Mouse (Mus musculus) hindbrain, embryonic 13.5 days (tissue): ENCODE results near the gene Wipi1. TPM values are rescaled to one million over a fixed set of nuclear protein-coding genes. Genes with fewer than 3 reads are reported as not detected.
"Not testable (repeated sequence)": the region's sequence is repeated elsewhere in the genome, so short reads cannot be mapped to it uniquely, and the experiment has no call there.

Experiments used
- ATAC-seq: fragments of 200-750 bp; cut with Nextera tagmentation; 2 replicates; pipeline ENCODE4 v1.8.0; 2017; ENCODE audit warnings: moderate TSS enrichment; ENCODE audit not compliant: low FRiP score
- H3K27ac ChIP-seq: fragments of 300-500 bp; sonication (generic); 2 replicates; pipeline ENCODE4 v1.5.1; 2015; ENCODE audit warnings: inconsistent platforms, mild to moderate bottlenecking, moderate library complexity
- H3K27me3 ChIP-seq: fragments of 300-500 bp; sonication (generic); 2 replicates; pipeline ENCODE4 v1.6.1; 2015; ENCODE audit warnings: mild to moderate bottlenecking, inconsistent platforms
- H3K36me3 ChIP-seq: fragments of 300-500 bp; sonication (generic); 2 replicates; pipeline ENCODE4 v1.6.1; 2015; ENCODE audit warnings: mild to moderate bottlenecking, inconsistent platforms
- H3K4me1 ChIP-seq: fragments of 300-500 bp; sonication (generic); replicated peaks from 2 replicates; pipeline ENCODE4 v1.6.1; 2015; ENCODE audit warnings: inconsistent platforms
- H3K4me2 ChIP-seq: fragments of 300-500 bp; sonication (generic); 2 replicates; pipeline ENCODE4 v1.6.1; 2015; ENCODE audit warnings: inconsistent platforms, mild to moderate bottlenecking, moderate library complexity
- H3K4me3 ChIP-seq: fragments of 300-500 bp; sonication (generic); 2 replicates; pipeline ENCODE4 v1.5.1; 2015; ENCODE audit warnings: mild to moderate bottlenecking, inconsistent platforms
- H3K9ac ChIP-seq: fragments of 300-500 bp; sonication (generic); 2 replicates; pipeline ENCODE4 v1.6.1; 2015; ENCODE audit warnings: mild to moderate bottlenecking, inconsistent platforms
- H3K9me3 ChIP-seq: fragments of 300-500 bp; sonication (generic); 2 replicates; pipeline ENCODE4 v1.6.1; 2016; ENCODE audit warnings: inconsistent platforms
- WGBS: fragments of 180-500 bp; shearing (Covaris S2); methylation state at CpG from one replicate; pipeline ENCODE4 v1.1.7; 2015; 5-methylcytosine and 5-hydroxymethylcytosine counted together
- polyA plus RNA-seq: library from polyadenylated mRNA; unstranded; fragments of >200 nt; fragmentation: Nextera tagmentation; extraction: Ambion mirVana; gene quantifications from 2 replicates; pipeline ENCODE4 v1.2.1, GENCODE M21; 2015

Gene Wipi1
- 17.8 and 18.2 TPM in 2 replicates for polyA plus RNA-seq

DNA sequence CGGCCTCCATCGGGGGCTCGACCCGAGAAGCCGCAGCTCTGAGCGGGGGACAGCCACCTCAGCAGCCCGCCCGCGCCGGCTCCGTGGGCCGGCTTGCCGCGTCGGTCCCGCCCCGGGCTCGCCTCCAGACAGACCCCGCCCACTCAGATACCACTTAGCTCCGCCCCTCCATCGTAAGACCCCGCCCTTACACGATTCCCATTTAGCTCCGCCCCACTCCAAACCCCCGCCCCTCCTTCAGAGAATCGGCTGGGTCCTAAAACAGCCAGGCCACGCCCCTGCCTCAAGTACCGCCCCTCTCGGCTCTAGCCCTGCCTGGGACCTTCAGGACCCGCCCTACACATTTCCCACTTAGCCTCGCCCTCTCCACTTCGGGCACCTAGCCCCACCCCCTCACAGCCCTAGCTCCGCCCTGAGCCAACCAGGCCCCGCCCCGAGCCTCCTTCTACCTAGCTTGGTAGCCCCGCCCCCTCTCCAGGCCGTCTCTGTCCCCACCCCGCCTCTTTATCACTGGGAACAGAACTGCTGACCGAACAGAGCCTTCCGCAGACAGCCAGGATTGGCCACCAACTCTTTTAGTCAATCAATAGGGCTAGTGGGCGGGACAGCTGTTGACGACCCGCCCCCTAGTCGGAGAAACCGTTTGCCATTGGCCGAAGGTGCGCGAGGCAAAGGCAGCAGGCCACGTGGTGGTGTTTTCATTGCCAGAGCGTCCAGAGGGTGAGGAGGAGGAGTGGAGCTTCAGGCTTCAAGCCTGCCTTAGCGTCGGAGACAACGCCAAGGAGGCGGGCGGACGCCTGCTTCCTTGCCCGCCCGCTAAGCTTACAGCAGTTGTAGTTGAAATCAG lies at the start of gene Wipi1:
Gene Wipi1, minus strand, starts transcription at position 665 of the 847 bp plus-strand sequence.
- Histone ChIP-seq H3K9ac (peak within 1 kb of the TSS; percentile 81), H3K9me3 (no peaks in the 10 kb centered on the region), H3K27ac (peak within 1 kb of the TSS; percentile 70), H3K4me2 (peak within 1 kb of the TSS; percentile 86), H3K4me3 (peak within 1 kb of the TSS; percentile 69), H3K4me1 (peaks cover 18% of the 10 kb centered on the region), H3K27me3 (peaks cover 10% of the 10 kb centered on the region; the same call in 1 of the 2 replicates), H3K36me3 (no peaks in the 10 kb centered on the region)
- peak; percentile 97 for ATAC-seq
- under 1% methylated on average over 57 of the region's 58 CpGs for WGBS

DNA sequence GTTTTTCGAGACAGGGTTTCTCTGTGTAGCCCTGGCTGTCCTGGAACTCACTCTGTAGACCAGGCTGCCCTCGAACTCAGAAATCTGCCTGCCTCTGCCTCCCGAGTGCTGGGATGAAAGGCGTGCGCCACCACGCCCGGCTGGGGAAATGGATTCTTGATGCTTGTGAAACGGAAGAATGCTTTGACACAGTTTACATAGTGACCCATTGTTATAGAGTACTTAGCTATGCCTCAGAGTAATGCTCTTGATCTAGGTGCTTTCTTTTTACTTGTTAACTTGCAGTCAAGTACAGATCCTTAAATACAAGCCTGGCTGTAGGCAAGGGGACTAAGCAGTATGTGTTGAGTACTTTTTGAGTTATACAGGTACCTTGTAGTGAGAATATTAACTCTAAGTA lies 48.8 kb upstream of the Wipi1 start:
- H3K4me1 ChIP-seq, H3K9ac ChIP-seq, H3K27ac ChIP-seq, H3K4me2 ChIP-seq, ATAC-seq, H3K27me3 ChIP-seq, H3K4me3 ChIP-seq, H3K9me3 ChIP-seq: not testable (repeated sequence)
- H3K36me3 ChIP-seq: peaks cover 81% of the 10 kb centered on the region
- WGBS: 92% methylated on average over 8 of the region's 8 CpGs

DNA sequence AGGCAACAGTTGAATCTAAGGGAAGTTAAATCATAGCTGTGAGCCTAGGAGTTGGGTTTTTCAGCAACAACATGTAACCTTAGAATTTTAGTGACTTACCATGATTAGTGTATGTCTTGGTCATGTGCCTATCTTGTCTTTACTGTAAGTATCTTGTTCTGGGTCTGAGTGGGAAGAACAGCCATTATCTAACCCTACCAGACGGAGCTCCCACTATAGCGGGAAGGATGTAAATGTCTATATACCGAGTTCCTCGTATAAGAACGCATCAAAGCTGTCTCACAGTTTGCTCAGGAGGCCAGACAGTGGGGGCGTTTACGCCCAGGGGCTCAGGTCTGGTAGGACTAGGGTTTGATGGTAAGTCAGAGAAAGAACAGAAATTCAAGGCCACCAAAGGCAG lies 44.5 kb upstream of the Wipi1 start:
- H3K27me3 ChIP-seq: no peaks in the 10 kb centered on the region
- peaks cover 39% of the 10 kb centered on the region for H3K4me1 ChIP-seq
- WGBS: 89% methylated on average over 7 of the region's 7 CpGs
- no peak overlapping the region for H3K9ac ChIP-seq
- H3K9me3 ChIP-seq: no peaks in the 10 kb centered on the region
- ATAC-seq: no peak
- no peak overlapping the region for H3K4me2 ChIP-seq
- no peak overlapping the region for H3K27ac ChIP-seq
- H3K36me3 ChIP-seq: peaks cover 59% of the 10 kb centered on the region
- H3K4me3 ChIP-seq: no peak overlapping the region

DNA sequence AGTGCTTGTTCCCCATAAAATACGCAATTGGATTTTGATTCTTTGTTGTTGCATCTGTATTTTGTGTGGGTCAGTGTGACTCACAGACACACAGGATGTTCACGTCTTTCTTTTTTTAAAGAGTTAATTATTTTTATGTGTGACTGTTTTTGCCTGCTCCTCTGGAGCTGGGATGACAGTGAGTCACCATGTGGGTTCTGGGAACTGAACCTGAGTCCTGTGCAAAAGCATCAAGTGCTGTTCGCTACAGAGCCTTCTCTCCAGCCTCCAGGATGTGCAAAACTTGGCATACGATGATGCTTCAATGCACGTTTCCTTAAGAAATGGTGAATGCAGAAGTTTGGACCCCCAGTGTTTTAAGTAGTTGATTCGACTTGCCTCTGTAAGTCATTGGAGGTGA lies 42.8 kb upstream of the Wipi1 start:
- H3K27me3 ChIP-seq: no peaks in the 10 kb centered on the region
- no peak overlapping the region; the same call in 1 of the 2 replicates for H3K9ac ChIP-seq
- H3K36me3 ChIP-seq: peaks cover 43% of the 10 kb centered on the region
- H3K27ac ChIP-seq: no peak overlapping the region
- H3K4me1 ChIP-seq: peaks cover 43% of the 10 kb centered on the region
- H3K4me2 ChIP-seq: no peak overlapping the region
- no peaks in the 10 kb centered on the region for H3K9me3 ChIP-seq
- no peak for ATAC-seq
- no peak overlapping the region for H3K4me3 ChIP-seq
- 92% methylated on average over 6 of the region's 6 CpGs for WGBS

DNA sequence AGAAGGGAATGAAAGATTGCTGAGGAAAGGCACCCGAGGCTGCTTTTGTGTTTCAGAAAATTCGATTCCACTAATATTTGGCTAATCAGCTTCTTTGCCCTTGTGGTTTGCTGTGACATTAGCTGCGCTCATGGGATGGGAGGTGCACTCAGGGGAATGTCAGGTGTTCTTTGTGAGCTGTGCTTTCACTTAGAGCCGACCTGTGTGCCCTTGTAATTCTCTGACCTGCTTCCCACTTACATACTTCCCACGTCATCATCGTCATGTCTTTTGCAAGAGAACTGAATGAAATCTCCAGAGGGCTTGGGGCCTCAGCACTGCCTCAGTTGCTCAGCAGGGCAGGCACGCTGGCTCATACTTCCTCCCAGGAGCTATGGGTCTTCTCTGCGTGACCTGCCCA lies 41.4 kb upstream of the Wipi1 start:
- WGBS: 69% methylated on average over 8 of the region's 8 CpGs

DNA sequence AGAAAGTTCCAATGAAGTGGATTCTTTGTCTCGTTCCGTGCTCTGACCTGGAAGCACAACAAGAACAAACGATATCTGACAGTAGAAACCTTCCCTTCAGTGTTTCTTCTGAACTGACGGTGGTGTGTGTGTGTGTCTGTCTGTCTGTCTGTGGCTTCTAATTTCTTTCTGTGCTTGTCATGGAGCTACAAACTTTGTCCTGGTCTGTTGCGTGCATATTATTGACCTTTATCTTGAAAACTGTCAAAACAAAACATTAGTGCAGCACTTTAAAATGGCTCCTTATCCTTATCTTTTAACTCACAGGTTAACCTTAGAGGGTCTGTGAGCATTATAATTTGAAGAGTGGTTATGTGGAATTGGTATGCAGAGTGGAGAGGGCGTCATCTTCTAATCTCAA lies 40.7 kb upstream of the Wipi1 start:
- H3K9me3 ChIP-seq: no peaks in the 10 kb centered on the region
- H3K36me3 ChIP-seq: peaks cover 34% of the 10 kb centered on the region
- H3K9ac ChIP-seq: peak overlapping the region; percentile 97
- H3K27ac ChIP-seq: no peak overlapping the region
- 51% methylated on average over 6 of the region's 6 CpGs for WGBS
- peak overlapping the region; percentile 95 for H3K4me2 ChIP-seq
- ATAC-seq: no peak
- no peaks in the 10 kb centered on the region for H3K27me3 ChIP-seq
- peak overlapping the region; percentile 94 for H3K4me3 ChIP-seq
- H3K4me1 ChIP-seq: peaks cover 57% of the 10 kb centered on the region

More for the DNA sequence above, 41.4 kb upstream of the Wipi1 start:
- peaks cover 57% of the 10 kb centered on the region for H3K4me1 ChIP-seq
- no peaks in the 10 kb centered on the region for H3K9me3 ChIP-seq
- ATAC-seq: no peak
- no peak overlapping the region for H3K27ac ChIP-seq
- H3K4me3 ChIP-seq: peak overlapping the region; percentile 94
- no peaks in the 10 kb centered on the region for H3K27me3 ChIP-seq
- peaks cover 34% of the 10 kb centered on the region for H3K36me3 ChIP-seq
- H3K4me2 ChIP-seq: peak overlapping the region; percentile 95
- H3K9ac ChIP-seq: peak overlapping the region; percentile 55

DNA sequence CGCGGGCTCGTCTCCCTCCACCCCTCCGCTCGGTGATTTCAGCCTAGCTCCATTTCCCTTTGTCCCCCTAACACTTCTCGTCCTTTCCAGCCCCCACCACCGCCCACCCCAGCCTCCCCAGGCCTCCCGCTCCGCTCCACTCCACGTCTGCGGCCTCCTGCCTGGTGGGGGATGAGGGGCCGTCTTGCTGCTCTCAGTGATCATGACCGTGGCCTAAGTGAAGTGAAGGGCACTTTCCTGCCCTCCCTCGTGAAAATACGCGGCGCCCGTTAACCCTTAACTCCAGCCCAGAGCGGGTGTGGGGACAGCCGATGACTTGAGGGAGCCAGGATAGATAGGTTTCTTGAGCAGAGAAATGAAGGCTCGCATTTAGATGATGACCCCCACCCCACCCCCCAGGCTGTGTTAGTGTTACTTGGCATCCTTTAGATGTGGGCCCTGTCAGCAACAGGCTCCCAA lies 39.8 kb upstream of the Wipi1 start:
- H3K9me3 ChIP-seq: no peaks in the 10 kb centered on the region
- no peak for ATAC-seq
- peaks cover 27% of the 10 kb centered on the region for H3K36me3 ChIP-seq
- no peaks in the 10 kb centered on the region for H3K27me3 ChIP-seq
- peak overlapping the region; percentile 99 for H3K27ac ChIP-seq
- peak overlapping the region; percentile 97 for H3K9ac ChIP-seq
- H3K4me2 ChIP-seq: peak overlapping the region; percentile 95
- H3K4me3 ChIP-seq: peak overlapping the region; percentile 94
- H3K4me1 ChIP-seq: peaks cover 53% of the 10 kb centered on the region
- under 1% methylated on average over 21 of the region's 21 CpGs for WGBS

DNA sequence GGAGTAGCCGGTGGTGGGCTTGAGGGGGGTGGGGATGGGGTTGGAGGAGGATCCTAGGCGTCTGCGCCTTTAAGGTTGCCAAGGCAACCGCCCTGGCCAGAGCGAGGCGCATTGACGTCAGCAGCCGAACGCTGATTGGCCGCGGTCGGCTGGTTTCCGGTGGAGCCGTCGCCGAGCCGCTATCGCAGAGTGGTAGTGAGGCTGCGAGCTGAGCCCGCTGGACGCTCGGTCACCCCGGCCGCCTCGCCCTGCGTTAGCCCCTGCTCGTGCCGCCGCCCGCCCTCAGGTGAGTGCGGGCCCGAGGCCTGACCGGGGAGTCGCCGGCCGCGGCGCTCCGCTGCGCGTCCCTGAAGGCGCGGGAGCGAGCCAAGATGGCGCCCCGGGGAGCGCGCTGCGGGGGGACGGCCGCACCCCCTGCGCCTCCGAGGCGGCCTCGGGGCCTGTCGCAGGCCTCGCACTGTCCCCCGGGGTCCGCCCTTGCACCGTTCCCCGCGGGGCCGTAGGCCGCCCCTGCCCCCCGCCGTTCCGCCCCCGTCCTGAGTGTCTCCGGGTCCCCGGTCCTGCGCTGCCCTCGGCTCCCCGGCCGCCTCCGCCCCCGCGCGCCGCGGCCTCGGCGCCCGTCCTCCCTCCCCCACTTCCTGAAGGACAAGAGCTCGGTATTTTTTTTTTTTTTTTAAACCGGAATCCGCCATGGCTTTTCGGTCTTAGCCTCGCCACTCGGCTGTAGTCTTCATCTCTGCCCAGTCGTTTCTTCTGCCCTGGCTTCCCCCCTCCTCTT lies 39.2 kb upstream of the Wipi1 start:
- peak overlapping the region; percentile 94 for H3K4me3 ChIP-seq
- WGBS: under 1% methylated on average over 65 of the region's 90 CpGs
- H3K27me3 ChIP-seq: no peaks in the 10 kb centered on the region
- H3K9me3 ChIP-seq: no peaks in the 10 kb centered on the region
- H3K36me3 ChIP-seq: peaks cover 21% of the 10 kb centered on the region
- peak overlapping the region; percentile 97 for H3K9ac ChIP-seq
- H3K4me1 ChIP-seq: peaks cover 50% of the 10 kb centered on the region
- peak overlapping the region; percentile 95 for H3K4me2 ChIP-seq
- H3K27ac ChIP-seq: peak overlapping the region; percentile 99
- peak; percentile 97 for ATAC-seq

DNA sequence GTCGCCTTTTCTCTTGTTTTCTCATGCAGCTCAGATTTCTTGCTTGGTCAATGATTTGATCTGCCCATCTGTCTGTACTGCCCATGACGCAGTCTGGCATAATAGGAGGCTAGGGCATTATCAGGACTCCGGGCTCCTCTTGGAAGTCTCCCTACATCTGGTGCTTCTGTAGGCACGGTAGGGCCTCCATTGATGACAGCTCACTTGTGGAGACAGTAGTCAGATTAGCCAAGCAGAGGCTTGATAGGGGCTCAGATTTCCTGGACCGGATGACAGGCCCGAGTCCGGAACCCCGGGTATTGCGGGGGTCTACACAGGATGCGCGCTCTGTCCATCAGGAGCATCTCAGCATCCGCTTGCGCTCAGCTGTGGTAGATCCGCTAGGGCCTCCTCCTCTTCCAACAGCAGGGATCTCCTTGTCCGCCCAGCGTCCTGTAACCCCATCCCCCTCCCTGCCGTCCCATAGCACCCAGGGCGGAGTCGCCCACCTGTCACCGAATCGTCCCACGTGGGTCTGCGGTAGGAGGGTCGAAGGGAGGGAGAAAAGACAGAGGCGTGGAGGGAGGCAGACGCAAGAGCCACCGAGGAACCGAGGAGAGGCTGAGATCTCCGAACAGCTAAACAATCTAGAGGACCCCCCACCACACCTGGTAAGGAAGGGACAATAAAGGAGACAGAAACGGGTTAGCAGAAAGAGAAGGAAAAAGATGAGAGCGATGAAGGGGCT lies 38.4 kb upstream of the Wipi1 start:
- ATAC-seq: peak; percentile 88
- H3K4me2 ChIP-seq: peak overlapping the region; percentile 66
- peak overlapping the region; percentile 94 for H3K4me3 ChIP-seq
- no peaks in the 10 kb centered on the region for H3K9me3 ChIP-seq
- WGBS: 1% methylated on average over 31 of the region's 31 CpGs
- H3K27ac ChIP-seq: peak overlapping the region; percentile 99
- H3K36me3 ChIP-seq: peaks cover 14% of the 10 kb centered on the region
- 0 out of 2 replicates have a peak, but pooled peaks cover 4% of the 10 kb centered on the region for H3K27me3 ChIP-seq
- H3K9ac ChIP-seq: peak overlapping the region; percentile 97
- peaks cover 46% of the 10 kb centered on the region for H3K4me1 ChIP-seq

DNA sequence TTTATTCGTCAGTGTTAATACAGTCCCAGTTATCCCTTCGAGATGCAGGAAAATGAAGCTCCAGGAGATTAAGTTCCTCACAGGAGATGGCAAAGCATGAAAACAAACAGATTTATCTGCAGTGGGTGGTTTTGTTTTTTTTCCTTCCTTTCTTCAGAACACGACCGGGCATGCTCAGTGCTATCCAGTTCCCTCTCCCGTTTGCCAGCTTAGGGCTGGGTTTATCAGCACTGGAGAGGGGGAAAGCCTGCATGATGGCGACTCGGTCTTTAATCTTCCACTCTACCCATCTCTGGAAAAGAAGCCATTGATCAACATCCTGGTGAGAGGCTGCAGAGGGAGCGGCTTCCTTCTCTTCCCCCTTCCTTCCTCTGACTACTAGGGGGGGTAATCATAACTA lies 37.4 kb upstream of the Wipi1 start, which contains the start of gene Prkar1a:
Gene Prkar1a, plus strand, starts transcription at position 200 of the 400 bp plus-strand sequence.
- H3K4me3 ChIP-seq: peak within 1 kb of the TSS; percentile 94
- 30% methylated on average over 8 of the region's 8 CpGs for WGBS
- H3K4me1 ChIP-seq: peaks cover 40% of the 10 kb centered on the region
- H3K36me3 ChIP-seq: peaks cover 6% of the 10 kb centered on the region
- 0 out of 2 replicates have a peak, but pooled peaks cover 4% of the 10 kb centered on the region for H3K27me3 ChIP-seq
- peak within 1 kb of the TSS; percentile 99 for H3K27ac ChIP-seq
- H3K9ac ChIP-seq: peak within 1 kb of the TSS; percentile 97
- H3K9me3 ChIP-seq: no peaks in the 10 kb centered on the region
- no peak for ATAC-seq
- H3K4me2 ChIP-seq: peak within 1 kb of the TSS; percentile 66

DNA sequence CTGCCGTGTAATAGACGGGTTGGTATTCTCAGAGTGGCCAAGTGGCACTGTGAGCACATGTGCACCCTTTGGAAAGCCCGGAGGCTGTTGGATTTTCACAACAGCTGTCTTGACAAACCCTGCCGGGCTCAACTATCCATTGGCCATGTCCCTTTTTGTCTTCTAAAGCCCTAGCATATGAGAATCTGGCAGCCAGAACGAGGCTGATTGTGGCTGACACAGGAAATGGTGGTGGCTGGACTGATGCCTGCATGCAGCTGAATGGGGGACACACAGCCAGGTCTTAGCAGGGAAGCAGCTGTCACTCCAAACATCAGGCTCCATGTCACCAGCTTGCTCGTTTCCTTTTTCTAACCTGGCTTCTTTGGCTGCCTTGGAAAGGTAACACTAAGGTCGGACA lies 36.7 kb upstream of the Wipi1 start:
- 46% methylated on average over 7 of the region's 7 CpGs for WGBS
- Histone ChIP-seq H3K36me3 (no peaks in the 10 kb centered on the region), H3K9ac (peak overlapping the region; percentile 97), H3K27me3 (0 out of 2 replicates have a peak, but pooled peaks cover 4% of the 10 kb centered on the region), H3K4me1 (peaks cover 36% of the 10 kb centered on the region), H3K27ac (peak overlapping the region; percentile 99), H3K9me3 (no peaks in the 10 kb centered on the region), H3K4me2 (peak overlapping the region; percentile 66), H3K4me3 (no peak overlapping the region)
- ATAC-seq: no peak
